Mouse (Mus musculus): ENCODE data around the gene Vmn1r117.
"Not testable (repeated sequence)": the region's sequence is repeated elsewhere in the genome, so short reads cannot be mapped to it uniquely, and the experiment has no call there.

Vmn1r117 gene

GRCm38 (mm10) chr7:20884021-20884420, at the start of gene Vmn1r117:
Gene Vmn1r117, minus strand, starts transcription at chr7:20884121.
- DNase-seq = not testable (repeated sequence)

GRCm38 (mm10) chr7:20912247-20912646, 28.3 kb upstream of the Vmn1r117 start, which contains the start of gene Vmn1r118:
Gene Vmn1r118, minus strand, starts transcription at chr7:20912347.
- DNase-seq = not testable (repeated sequence)

GRCm38 (mm10) chr7:20871956-20872355, 12.0 kb downstream of the Vmn1r117 start, which contains the start of gene Vmn1r116:
Gene Vmn1r116, plus strand, starts transcription at chr7:20872256.
- not testable (repeated sequence) for DNase-seq

- not testable (repeated sequence) for DNase-seq
Observed at GRCm38 (mm10) chr7:20844885-20845284, 39.0 kb downstream of the Vmn1r117 start, which contains the start of gene Vmn1r115. Gene Vmn1r115, minus strand, starts transcription at chr7:20844985.
